Mouse (Mus musculus): Measurements from ENCODE around the gene Rpa1. TPM values are rescaled to one million over a fixed set of nuclear protein-coding genes. Genes with fewer than 3 reads are reported as not detected.

Rpa1 gene
- polyA plus RNA-seq, 1 experiment from 2014 or later = 124 TPM

- H3K9me3 ChIP-seq (ENCODE audit: control insufficient read depth, low read length) = no peaks in the 10 kb centered on the region
- peaks cover 63% of the 10 kb centered on the region for H3K4me1 ChIP-seq (ENCODE audit: control insufficient read depth, insufficient read depth, low read length)
- peak; percentile 63; the same call in 1 of the 2 replicates for ATAC-seq (ENCODE audit: low FRiP score)
- peaks cover 18% of the 10 kb centered on the region for H3K27me3 ChIP-seq (ENCODE audit: control insufficient read depth, insufficient read depth, low read length)
- H3K27ac ChIP-seq (ENCODE audit: low read depth, low read length) = 0 out of 2 replicates have a peak overlapping the region, but pooled peaks have one; percentile 30
- H3K9ac ChIP-seq (ENCODE audit: low read length) = peak overlapping the region; percentile 49
- peak overlapping the region; percentile 42 for H3K4me2 ChIP-seq
- no peaks in the 10 kb centered on the region for H3K36me3 ChIP-seq (ENCODE audit: control insufficient read depth, insufficient read depth, low read length)
- WGBS = 6% methylated on average over 4 of the region's 4 CpGs
- DNase-seq (ENCODE audit: low spot score, missing footprints) = peak; percentile 91
- H3K4me3 ChIP-seq (ENCODE audit: low read depth, low read length) = no peak overlapping the region
These were observed 69.1 kb downstream of the Rpa1 start for GRCm38 (mm10) chr11:75279013-75279341.

- ATAC-seq (ENCODE audit: low FRiP score) (no peak), DNase-seq (ENCODE audit: low spot score, missing footprints) (peak; percentile 82)
- no peak overlapping the region for H3K27ac ChIP-seq (ENCODE audit: low read depth, low read length)
- H3K4me2 ChIP-seq = no peak overlapping the region
- peaks cover 18% of the 10 kb centered on the region for H3K27me3 ChIP-seq (ENCODE audit: control insufficient read depth, insufficient read depth, low read length)
- H3K9ac ChIP-seq (ENCODE audit: low read length) = no peak overlapping the region
- no peak overlapping the region for H3K4me3 ChIP-seq (ENCODE audit: low read depth, low read length)
- no peaks in the 10 kb centered on the region for H3K9me3 ChIP-seq (ENCODE audit: control insufficient read depth, low read length)
- 21% methylated on average over 7 of the region's 7 CpGs for WGBS
- no peaks in the 10 kb centered on the region for H3K36me3 ChIP-seq (ENCODE audit: control insufficient read depth, insufficient read depth, low read length)
- H3K4me1 ChIP-seq (ENCODE audit: control insufficient read depth, insufficient read depth, low read length) = peaks cover 67% of the 10 kb centered on the region
These were observed 70.0 kb downstream of the Rpa1 start for GRCm38 (mm10) chr11:75278115-75278514.

GRCm38 (mm10) chr11:75275035-75275434, 73.1 kb downstream of the Rpa1 start:
- peak overlapping the region; percentile 21; the same call in 1 of the 2 replicates for H3K9ac ChIP-seq (ENCODE audit: low read length)
- ATAC-seq (ENCODE audit: low FRiP score) (peak; percentile 58; the same call in 1 of the 2 replicates), DNase-seq (ENCODE audit: low spot score, missing footprints) (no peak)
- 21% methylated on average over 6 of the region's 6 CpGs for WGBS
- H3K4me2 ChIP-seq = peak overlapping the region; percentile 2; the same call in 1 of the 2 replicates
- H3K4me1 ChIP-seq (ENCODE audit: control insufficient read depth, insufficient read depth, low read length) = peaks cover 40% of the 10 kb centered on the region
- no peaks in the 10 kb centered on the region for H3K36me3 ChIP-seq (ENCODE audit: control insufficient read depth, insufficient read depth, low read length)
- H3K4me3 ChIP-seq (ENCODE audit: low read depth, low read length) = no peak overlapping the region
- H3K27ac ChIP-seq (ENCODE audit: low read depth, low read length) = peak overlapping the region; percentile 26; the same call in 1 of the 2 replicates
- no peaks in the 10 kb centered on the region for H3K27me3 ChIP-seq (ENCODE audit: control insufficient read depth, insufficient read depth, low read length)
- H3K9me3 ChIP-seq (ENCODE audit: control insufficient read depth, low read length) = no peaks in the 10 kb centered on the region

GRCm38 (mm10) chr11:75273466-75273865, 74.7 kb downstream of the Rpa1 start:
- peaks cover 24% of the 10 kb centered on the region for H3K4me1 ChIP-seq (ENCODE audit: control insufficient read depth, insufficient read depth, low read length)
- DNase-seq (ENCODE audit: low spot score, missing footprints) (no peak), ATAC-seq (ENCODE audit: low FRiP score) (peak; percentile 38; the same call in 1 of the 2 replicates)

GRCm38 (mm10) chr11:75270985-75271434, 77.1 kb downstream of the Rpa1 start:
- Histone ChIP-seq H3K36me3 (ENCODE audit: control insufficient read depth, insufficient read depth, low read length) (no peaks in the 10 kb centered on the region), H3K4me1 (ENCODE audit: control insufficient read depth, insufficient read depth, low read length) (peaks cover 19% of the 10 kb centered on the region), H3K27ac (ENCODE audit: low read depth, low read length) (no peak overlapping the region), H3K9ac (ENCODE audit: low read length) (no peak overlapping the region), H3K27me3 (ENCODE audit: control insufficient read depth, insufficient read depth, low read length) (no peaks in the 10 kb centered on the region), H3K4me2 (no peak overlapping the region), H3K9me3 (ENCODE audit: control insufficient read depth, low read length) (no peaks in the 10 kb centered on the region), H3K4me3 (ENCODE audit: low read depth, low read length) (no peak overlapping the region)
- ATAC-seq (ENCODE audit: low FRiP score) = no peak
- 73% methylated on average over 7 of the region's 7 CpGs for WGBS
- DNase-seq (ENCODE audit: low spot score, missing footprints) = no peak

More at GRCm38 (mm10) chr11:75273466-75273865, 74.7 kb downstream of the Rpa1 start:
- H3K4me3 ChIP-seq (ENCODE audit: low read depth, low read length) = no peak overlapping the region
- H3K9me3 ChIP-seq (ENCODE audit: control insufficient read depth, low read length) = no peaks in the 10 kb centered on the region
- 9% methylated on average over 8 of the region's 8 CpGs for WGBS
- no peak overlapping the region for H3K4me2 ChIP-seq
- H3K27ac ChIP-seq (ENCODE audit: low read depth, low read length) = no peak overlapping the region
- no peaks in the 10 kb centered on the region for H3K27me3 ChIP-seq (ENCODE audit: control insufficient read depth, insufficient read depth, low read length)
- H3K36me3 ChIP-seq (ENCODE audit: control insufficient read depth, insufficient read depth, low read length) = no peaks in the 10 kb centered on the region
- H3K9ac ChIP-seq (ENCODE audit: low read length) = no peak overlapping the region

GRCm38 (mm10) chr11:75270276-75270984, 77.7 kb downstream of the Rpa1 start:
- H3K4me1 ChIP-seq (ENCODE audit: control insufficient read depth, insufficient read depth, low read length) = peaks cover 16% of the 10 kb centered on the region
- H3K4me3 ChIP-seq (ENCODE audit: low read depth, low read length) = no peak overlapping the region
- H3K9ac ChIP-seq (ENCODE audit: low read length) = no peak overlapping the region
- no peak for ATAC-seq (ENCODE audit: low FRiP score)
- no peaks in the 10 kb centered on the region for H3K36me3 ChIP-seq (ENCODE audit: control insufficient read depth, insufficient read depth, low read length)
- DNase-seq (ENCODE audit: low spot score, missing footprints) = no peak
- no peak overlapping the region for H3K27ac ChIP-seq (ENCODE audit: low read depth, low read length)
- H3K27me3 ChIP-seq (ENCODE audit: control insufficient read depth, insufficient read depth, low read length) = no peaks in the 10 kb centered on the region
- no peak overlapping the region for H3K4me2 ChIP-seq
- WGBS = 66% methylated on average over 8 of the region's 8 CpGs
- no peaks in the 10 kb centered on the region for H3K9me3 ChIP-seq (ENCODE audit: control insufficient read depth, low read length)

- peaks cover 4% of the 10 kb centered on the region for H3K4me1 ChIP-seq (ENCODE audit: control insufficient read depth, insufficient read depth, low read length)
- H3K36me3 ChIP-seq (ENCODE audit: control insufficient read depth, insufficient read depth, low read length) = no peaks in the 10 kb centered on the region
- no peak overlapping the region for H3K4me2 ChIP-seq
- ATAC-seq (ENCODE audit: low FRiP score) (no peak), DNase-seq (ENCODE audit: low spot score, missing footprints) (no peak)
- 84% methylated on average over 4 of the region's 4 CpGs for WGBS
- no peak overlapping the region for H3K27ac ChIP-seq (ENCODE audit: low read depth, low read length)
- H3K4me3 ChIP-seq (ENCODE audit: low read depth, low read length) = no peak overlapping the region
- no peak overlapping the region for H3K9ac ChIP-seq (ENCODE audit: low read length)
- no peaks in the 10 kb centered on the region for H3K27me3 ChIP-seq (ENCODE audit: control insufficient read depth, insufficient read depth, low read length)
- H3K9me3 ChIP-seq (ENCODE audit: control insufficient read depth, low read length) = no peaks in the 10 kb centered on the region
These were observed 78.9 kb downstream of the Rpa1 start for GRCm38 (mm10) chr11:75269213-75269612.

GRCm38 (mm10) chr11:75268492-75268891, 79.6 kb downstream of the Rpa1 start:
- Histone ChIP-seq H3K36me3 (ENCODE audit: control insufficient read depth, insufficient read depth, low read length) (no peaks in the 10 kb centered on the region), H3K4me2 (no peak overlapping the region), H3K27ac (ENCODE audit: low read depth, low read length) (no peak overlapping the region), H3K4me3 (ENCODE audit: low read depth, low read length) (no peak overlapping the region), H3K9me3 (ENCODE audit: control insufficient read depth, low read length) (no peaks in the 10 kb centered on the region), H3K27me3 (ENCODE audit: control insufficient read depth, insufficient read depth, low read length) (no peaks in the 10 kb centered on the region), H3K9ac (ENCODE audit: low read length) (no peak overlapping the region), H3K4me1 (ENCODE audit: control insufficient read depth, insufficient read depth, low read length) (peaks cover 1% of the 10 kb centered on the region)
- WGBS = 86% methylated on average over 5 of the region's 5 CpGs
- DNase-seq (ENCODE audit: low spot score, missing footprints) (no peak), ATAC-seq (ENCODE audit: low FRiP score) (no peak)

- ATAC-seq (ENCODE audit: low FRiP score) = no peak
- Histone ChIP-seq H3K9ac (ENCODE audit: low read length) (no peak overlapping the region), H3K36me3 (ENCODE audit: control insufficient read depth, insufficient read depth, low read length) (no peaks in the 10 kb centered on the region), H3K4me3 (ENCODE audit: low read depth, low read length) (no peak overlapping the region), H3K4me2 (no peak overlapping the region), H3K4me1 (ENCODE audit: control insufficient read depth, insufficient read depth, low read length) (peaks cover 3% of the 10 kb centered on the region), H3K9me3 (ENCODE audit: control insufficient read depth, low read length) (no peaks in the 10 kb centered on the region), H3K27me3 (ENCODE audit: control insufficient read depth, insufficient read depth, low read length) (no peaks in the 10 kb centered on the region), H3K27ac (ENCODE audit: low read depth, low read length) (no peak overlapping the region)
- DNase-seq (ENCODE audit: low spot score, missing footprints) = no peak
- WGBS = 60% methylated on average over 9 of the region's 9 CpGs
These were observed 80.3 kb downstream of the Rpa1 start for GRCm38 (mm10) chr11:75267826-75268281.

Measured in midbrain, embryonic 11.5 days (tissue).